Mouse (Mus musculus) small intestine, adult 2 months (tissue): Measurements from ENCODE around the gene Map3k7cl. TPM values are rescaled to one million over a fixed set of nuclear protein-coding genes. Genes with fewer than 3 reads are reported as not detected.

ENCODE experiments used
- H3K27ac ChIP-seq: fragments of 200-500 bp; 2 replicates; pipeline ENCODE4 v1.5.1; 2012; ENCODE audit warnings: low read depth, low read length, control low read depth, inconsistent platforms; ENCODE audit not compliant: insufficient read depth
- H3K27me3 ChIP-seq: fragments of 200-500 bp; 2 replicates; pipeline ENCODE4 v1.6.1; 2012; ENCODE audit warnings: mild to moderate bottlenecking, moderate library complexity, low read length, inconsistent platforms; ENCODE audit not compliant: control insufficient read depth, insufficient read depth
- H3K36me3 ChIP-seq: fragments of 200-500 bp; 2 replicates; pipeline ENCODE4 v1.6.1; 2012; ENCODE audit warnings: mild to moderate bottlenecking, low read length, control low read depth, inconsistent platforms; ENCODE audit not compliant: control insufficient read depth, insufficient read depth
- H3K4me1 ChIP-seq: fragments of 200-500 bp; 2 replicates; pipeline ENCODE4 v1.6.1; 2012; ENCODE audit warnings: low read length, inconsistent platforms, mixed read lengths; ENCODE audit not compliant: control insufficient read depth, insufficient read depth, insufficient read length
- H3K4me3 ChIP-seq: fragments of 200-500 bp; 2 replicates; pipeline ENCODE4 v1.5.1; 2012; ENCODE audit warnings: low read depth, mild to moderate bottlenecking, control low read depth, inconsistent platforms, low read length, moderate library complexity
- CTCF ChIP-seq: fragments of 200-500 bp; IDR thresholded peaks from 2 replicates; pipeline ENCODE4 v1.5.1; 2012; ENCODE audit warnings: low read depth, mild to moderate bottlenecking, control low read depth, inconsistent platforms, low read length, moderate library complexity, mixed read lengths; ENCODE audit not compliant: insufficient replicate concordance, insufficient read length; ENCODE audit errors: extremely low read depth
- POLR2A ChIP-seq: fragments of 200-500 bp; IDR thresholded peaks from 2 replicates; pipeline ENCODE4 v1.6.1; 2012; ENCODE audit warnings: low read depth, mild to moderate bottlenecking, control low read depth, inconsistent platforms, low read length, moderate library complexity
- WGBS: fragments of 180-500 bp; shearing (Covaris S2); methylation state at CpG from one replicate; pipeline ENCODE4 v1.1.7; 2018; 5-methylcytosine and 5-hydroxymethylcytosine counted together
- polyA plus RNA-seq: library from polyadenylated mRNA; depleted of rRNA; stranded (reverse); fragments of >200 nt; gene quantifications from 2 replicates; pipeline ENCODE4 v1.2.3, GENCODE M21; 2012

Map3k7cl gene
- polyA plus RNA-seq, 1 experiment: 0.19 TPM

DNA sequence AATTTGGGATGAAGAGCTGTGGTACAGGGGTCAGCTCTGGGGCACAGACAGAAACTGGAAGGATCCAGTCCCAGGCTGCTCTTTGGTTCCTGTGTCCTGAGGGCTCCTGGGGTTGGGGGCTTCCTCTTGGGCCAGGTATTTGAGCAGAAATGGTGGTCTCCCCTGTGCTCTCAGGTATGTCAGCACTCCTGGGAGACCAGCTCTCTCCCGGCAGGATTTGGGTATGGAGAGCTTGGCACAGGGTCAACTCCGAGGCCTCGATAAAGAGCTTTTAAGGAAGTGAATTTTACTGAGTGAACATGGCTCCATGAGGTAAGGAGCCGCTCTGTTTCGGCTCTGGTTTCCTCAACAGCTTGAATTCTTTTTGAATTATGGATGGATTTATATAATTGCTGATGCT, 70.8 kb downstream of the Map3k7cl start:
- Histone ChIP-seq H3K4me1 (peaks cover 6% of the 10 kb centered on the region; the same call in 1 of the 2 replicates), H3K36me3 (no peaks in the 10 kb centered on the region), H3K27me3 (no peaks in the 10 kb centered on the region), H3K27ac (no peak overlapping the region), H3K4me3 (no peak overlapping the region)
- TF ChIP-seq CTCF (no peak), POLR2A (no peak)
- WGBS: 86% methylated on average over 5 of the region's 5 CpGs

DNA sequence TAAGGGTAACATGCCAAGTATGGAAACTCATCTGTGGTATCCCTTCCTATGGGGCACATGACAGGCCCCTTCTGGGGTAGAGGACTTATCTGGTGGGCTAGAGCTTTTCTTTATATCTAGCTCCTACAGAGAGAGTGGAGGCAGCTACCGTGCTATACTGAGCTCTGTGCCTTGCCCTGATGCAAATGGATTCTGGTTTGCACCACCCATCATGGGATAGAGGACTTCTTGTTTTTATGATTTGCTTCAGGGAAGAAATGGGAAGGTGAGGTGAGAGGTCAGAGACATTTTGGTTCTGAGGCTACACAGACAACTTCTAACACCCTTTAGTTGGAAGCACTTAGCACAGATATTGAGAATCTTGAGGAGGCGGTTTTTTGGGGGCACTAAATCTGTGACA, 71.8 kb downstream of the Map3k7cl start:
- H3K4me1 ChIP-seq: peaks cover 6% of the 10 kb centered on the region; the same call in 1 of the 2 replicates
- H3K27me3 ChIP-seq: no peaks in the 10 kb centered on the region
- H3K36me3 ChIP-seq: no peaks in the 10 kb centered on the region
- H3K27ac ChIP-seq: peak overlapping the region; percentile 44
- no peak overlapping the region for H3K4me3 ChIP-seq
- no peak for TF ChIP-seq CTCF
- no peak for TF ChIP-seq POLR2A
- 81% methylated on average over 2 of the region's 2 CpGs for WGBS

DNA sequence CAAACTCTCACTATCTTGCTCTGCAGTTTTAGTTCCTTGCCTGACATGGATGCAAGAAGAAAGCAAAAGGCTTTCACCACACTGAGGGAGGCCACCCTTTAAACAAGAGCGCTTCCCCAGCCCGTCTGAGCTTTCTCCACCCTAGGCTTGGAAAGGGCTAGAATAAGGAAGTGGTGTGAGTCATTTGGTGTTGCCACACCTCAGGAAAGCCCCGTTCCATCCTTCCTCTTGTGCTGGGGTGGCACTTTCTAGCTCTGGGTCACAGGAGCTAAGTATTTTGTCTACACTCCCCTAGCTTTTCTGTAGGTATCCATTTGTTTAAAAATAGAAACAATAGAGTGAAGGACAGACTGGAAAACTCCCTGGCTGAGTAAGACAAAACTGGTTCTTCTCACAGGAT, 72.2 kb downstream of the Map3k7cl start:
- Histone ChIP-seq H3K36me3 (no peaks in the 10 kb centered on the region), H3K27ac (peak overlapping the region; percentile 44; the same call in 1 of the 2 replicates), H3K4me1 (peaks cover 6% of the 10 kb centered on the region; the same call in 1 of the 2 replicates), H3K27me3 (no peaks in the 10 kb centered on the region), H3K4me3 (no peak overlapping the region)
- 37% methylated on average over 3 of the region's 3 CpGs for WGBS
- TF ChIP-seq POLR2A (no peak), CTCF (no peak)

DNA sequence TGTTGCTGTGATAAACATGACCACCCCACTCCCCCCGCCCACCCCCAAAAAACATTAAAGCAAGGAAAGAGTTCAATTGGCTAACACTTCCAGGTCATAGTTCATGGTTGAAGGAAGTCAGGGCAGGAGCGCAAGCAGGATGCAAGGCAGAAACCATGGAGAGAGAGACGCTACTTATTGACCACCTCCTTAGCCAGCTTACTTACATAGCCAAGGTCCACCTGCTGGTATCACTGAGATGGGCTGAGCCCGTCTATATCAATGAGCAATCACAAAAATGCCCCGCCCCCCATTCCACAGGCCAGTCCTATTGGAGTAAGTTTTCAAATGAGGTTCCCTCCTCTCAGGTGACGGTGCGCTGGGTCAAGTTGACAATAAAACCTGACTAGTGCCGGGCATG, 72.7 kb downstream of the Map3k7cl start:
- Histone ChIP-seq H3K27me3 (no peaks in the 10 kb centered on the region), H3K4me3 (no peak overlapping the region), H3K36me3 (no peaks in the 10 kb centered on the region), H3K4me1 (peaks cover 6% of the 10 kb centered on the region; the same call in 1 of the 2 replicates), H3K27ac (no peak overlapping the region; the same call in 1 of the 2 replicates)
- WGBS: 96% methylated on average over 8 of the region's 8 CpGs
- TF ChIP-seq CTCF: no peak

GRCm38 (mm10) chr16:87626696-87627095, 73.6 kb downstream of the Map3k7cl start:
- H3K4me1 ChIP-seq: peaks cover 9% of the 10 kb centered on the region; the same call in 1 of the 2 replicates
- H3K27me3 ChIP-seq: no peaks in the 10 kb centered on the region
- H3K27ac ChIP-seq: no peak overlapping the region
- no peaks in the 10 kb centered on the region for H3K36me3 ChIP-seq
- 97% methylated on average over 4 of the region's 4 CpGs for WGBS
- no peak overlapping the region for H3K4me3 ChIP-seq
- TF ChIP-seq POLR2A: no peak
- TF ChIP-seq CTCF: peak; percentile 53; the same call in 1 of the 2 replicates

DNA sequence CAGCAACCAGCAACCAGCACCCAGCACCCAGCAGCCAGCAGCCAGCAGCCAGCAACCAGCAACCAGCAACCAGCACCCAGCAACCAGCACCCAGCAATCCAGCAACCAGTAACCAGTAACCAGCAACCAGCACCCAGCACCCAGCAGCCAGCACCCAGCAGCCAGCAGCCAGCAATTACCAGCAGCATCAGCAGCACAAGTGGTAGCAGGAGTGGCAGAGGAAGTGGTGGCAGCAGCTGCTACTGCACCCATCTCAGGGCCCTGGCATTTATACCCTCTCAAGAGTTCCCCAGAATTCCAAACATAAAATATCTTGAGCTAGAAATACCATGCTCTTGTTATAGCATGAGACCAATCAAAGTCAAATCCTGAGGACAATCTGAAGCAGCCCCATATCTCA, 81.6 kb downstream of the Map3k7cl start:
- 0 out of 2 replicates have a peak, but pooled peaks cover 5% of the 10 kb centered on the region for H3K4me1 ChIP-seq
- no peaks in the 10 kb centered on the region for H3K36me3 ChIP-seq
- H3K4me3 ChIP-seq: no peak overlapping the region
- H3K27ac ChIP-seq: no peak overlapping the region
- TF ChIP-seq CTCF (no peak), POLR2A (no peak)
- H3K27me3 ChIP-seq: no peaks in the 10 kb centered on the region

DNA sequence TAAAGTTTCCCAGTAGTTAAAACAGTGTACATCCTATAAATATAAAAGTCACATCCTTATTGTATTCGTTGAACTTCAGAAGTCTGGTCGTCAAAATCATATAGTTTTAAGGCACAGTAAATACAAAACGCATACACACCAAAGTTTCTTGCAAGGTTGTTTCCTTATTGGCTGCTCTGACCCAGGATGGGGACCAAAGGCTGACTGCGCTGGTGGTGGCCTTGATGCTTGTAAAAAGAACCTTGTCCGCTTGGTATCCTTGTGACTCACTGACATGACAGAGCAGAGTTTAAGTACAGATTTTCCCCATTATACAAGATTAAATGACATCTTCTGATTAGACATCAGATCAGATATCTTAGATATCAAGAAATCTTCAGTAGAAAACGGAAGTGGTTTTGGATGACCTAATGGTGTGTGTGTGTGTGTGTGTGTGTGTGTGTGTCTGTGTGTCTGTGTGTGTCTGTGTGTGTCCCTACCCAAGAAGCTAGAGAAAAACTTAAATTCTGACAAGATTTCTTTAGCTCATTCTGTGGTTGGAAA, 82.2 kb downstream of the Map3k7cl start:
- Histone ChIP-seq H3K36me3 (no peaks in the 10 kb centered on the region), H3K27me3 (no peaks in the 10 kb centered on the region), H3K4me1 (0 out of 2 replicates have a peak, but pooled peaks cover 5% of the 10 kb centered on the region), H3K27ac (no peak overlapping the region), H3K4me3 (no peak overlapping the region)
- 52% methylated on average over 6 of the region's 6 CpGs for WGBS
- TF ChIP-seq POLR2A (no peak), CTCF (no peak)
